Mouse (Mus musculus) G1E (cell line): ENCODE measurements around the gene Ascl2.

ENCODE experiments used
- CTCF ChIP-seq: IDR thresholded peaks from 2 replicates; pipeline ENCODE4 v1.5.1; 2012; ENCODE audit warnings: low read depth, low read length, inconsistent platforms, mixed read lengths
- GATA1 ChIP-seq: IDR thresholded peaks from 2 replicates; pipeline ENCODE4 v1.6.1; 2012; ENCODE audit warnings: borderline replicate concordance, low read length, inconsistent platforms, mixed read lengths
- GATA2 ChIP-seq: IDR thresholded peaks from 2 replicates; pipeline ENCODE4 v1.6.1; 2012; ENCODE audit warnings: low read depth, low read length, inconsistent platforms, borderline replicate concordance
- POLR2AphosphoS5 ChIP-seq: IDR thresholded peaks from 2 replicates; pipeline ENCODE4 v1.6.1; 2012; ENCODE audit warnings: low read depth, low read length, inconsistent platforms; ENCODE audit not compliant: insufficient replicate concordance
- TAL1 ChIP-seq: conservative IDR thresholded peaks from 2 replicates; pipeline ENCODE4 v1.6.1; 2012; ENCODE audit warnings: low read depth, low read length, inconsistent platforms, mixed read lengths

DNA sequence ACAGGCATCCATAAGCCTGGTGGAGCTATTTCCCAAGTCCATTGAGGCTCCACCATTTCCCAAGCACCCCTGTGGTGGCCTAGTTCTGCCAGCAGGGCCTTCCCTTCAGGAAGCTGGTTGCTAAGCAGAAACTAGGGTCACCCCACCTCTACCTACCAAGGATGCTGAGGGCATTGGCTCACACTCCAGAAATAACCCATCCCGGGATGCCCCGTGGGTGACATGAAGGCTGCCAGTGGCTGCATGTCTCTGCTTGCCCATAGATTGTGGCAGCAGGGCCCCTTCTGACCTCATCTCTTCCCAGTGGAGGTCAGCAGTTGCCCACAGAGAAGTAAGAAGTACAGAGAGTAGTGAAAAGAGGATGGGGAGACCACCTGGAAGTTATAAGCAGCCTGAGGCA lies 39.5 kb downstream of the Ascl2 start:
- no peak for TF ChIP-seq CTCF
- TF ChIP-seq GATA1 = no peak
- no peak for TF ChIP-seq POLR2AphosphoS5
- no peak for TF ChIP-seq TAL1
- no peak for TF ChIP-seq GATA2
